Mouse (Mus musculus): ENCODE measurements around the gene Gm8765.
"Not testable (repeated sequence)": the region's sequence is repeated elsewhere in the genome, so short reads cannot be mapped to it uniquely, and the experiment has no call there.

Gene Gm8765

GRCm38 (mm10) chr13:50698012-50698411 is at the start of gene Gm8765:
Gene Gm8765 (plus strand): TSS chr13:50698312.
- DNase-seq (ENCODE audit: low spot score), result not testable (repeated sequence)

- DNase-seq (ENCODE audit: low spot score), result not testable (repeated sequence)
Measured at GRCm38 (mm10) chr13:50648771-50649170, 49.3 kb upstream of the Gm8765 start.

- DNase-seq (ENCODE audit: low spot score), result not testable (repeated sequence)
Measured at GRCm38 (mm10) chr13:50750282-50750681, 52.2 kb downstream of the Gm8765 start.

- no peak for DNase-seq (ENCODE audit: low spot score)
Measured at GRCm38 (mm10) chr13:50751732-50752131, 53.6 kb downstream of the Gm8765 start.

GRCm38 (mm10) chr13:50752961-50753360 is 54.8 kb downstream of the Gm8765 start:
- not testable (repeated sequence) for DNase-seq (ENCODE audit: low spot score)
